Mouse (Mus musculus) CH12.LX (cell line): ENCODE results near the gene Shank3.

Experiments
- CTCF ChIP-seq, 2 experiments: IDR thresholded peaks in 1 of 2; conservative IDR thresholded peaks in 1 of 2; 2 replicates each; pipeline ENCODE4 v1.5.1; 2011 to 2012; ENCODE audit warnings: low read depth in 2 of 2, low read length in 2 of 2, improper control_type of control experiment in 1 of 2, inconsistent platforms in 1 of 2, mild to moderate bottlenecking in 1 of 2, moderate library complexity in 1 of 2
- E2F4 ChIP-seq: IDR thresholded peaks from 2 replicates; pipeline ENCODE4 v1.6.1; 2011; ENCODE audit warnings: low read depth, low read length, improper control_type of control experiment; ENCODE audit not compliant: insufficient replicate concordance
- HCFC1 ChIP-seq: IDR thresholded peaks from 2 replicates; pipeline ENCODE4 v1.6.1; 2012; ENCODE audit warnings: low read depth, mild to moderate bottlenecking, inconsistent platforms, low read length, improper control_type of control experiment
- JUND ChIP-seq: conservative IDR thresholded peaks from 2 replicates; pipeline ENCODE4 v1.6.1; 2011; ENCODE audit warnings: low read depth, low read length, improper control_type of control experiment
- KAT2A ChIP-seq: IDR thresholded peaks from 2 replicates; pipeline ENCODE4 v1.6.1; 2012; ENCODE audit warnings: low read length, improper control_type of control experiment, inconsistent platforms; ENCODE audit not compliant: insufficient replicate concordance
- MAFK ChIP-seq: IDR thresholded peaks from 2 replicates; pipeline ENCODE4 v1.6.1; 2011; ENCODE audit warnings: low read length, improper control_type of control experiment; ENCODE audit not compliant: insufficient replicate concordance
- POLR2A ChIP-seq: IDR thresholded peaks from 2 replicates; pipeline ENCODE4 v1.6.1; 2011; ENCODE audit warnings: low read depth, mild to moderate bottlenecking, improper control_type of control experiment, low read length
- SIN3A ChIP-seq: IDR thresholded peaks from 2 replicates; pipeline ENCODE4 v1.6.1; 2012; ENCODE audit warnings: low read length, improper control_type of control experiment, inconsistent platforms
- SMC3 ChIP-seq: IDR thresholded peaks from 2 replicates; pipeline ENCODE4 v1.6.1; 2011; ENCODE audit warnings: low read depth, low read length, improper control_type of control experiment
- ZKSCAN1 ChIP-seq: IDR thresholded peaks from 2 replicates; pipeline ENCODE4 v1.6.1; 2012; ENCODE audit warnings: low read depth, inconsistent platforms, low read length, improper control_type of control experiment, borderline replicate concordance
- ZNF384 ChIP-seq: IDR thresholded peaks from 2 replicates; pipeline ENCODE4 v1.6.1; 2012; ENCODE audit warnings: low read depth, low read length, improper control_type of control experiment, inconsistent platforms

DNA sequence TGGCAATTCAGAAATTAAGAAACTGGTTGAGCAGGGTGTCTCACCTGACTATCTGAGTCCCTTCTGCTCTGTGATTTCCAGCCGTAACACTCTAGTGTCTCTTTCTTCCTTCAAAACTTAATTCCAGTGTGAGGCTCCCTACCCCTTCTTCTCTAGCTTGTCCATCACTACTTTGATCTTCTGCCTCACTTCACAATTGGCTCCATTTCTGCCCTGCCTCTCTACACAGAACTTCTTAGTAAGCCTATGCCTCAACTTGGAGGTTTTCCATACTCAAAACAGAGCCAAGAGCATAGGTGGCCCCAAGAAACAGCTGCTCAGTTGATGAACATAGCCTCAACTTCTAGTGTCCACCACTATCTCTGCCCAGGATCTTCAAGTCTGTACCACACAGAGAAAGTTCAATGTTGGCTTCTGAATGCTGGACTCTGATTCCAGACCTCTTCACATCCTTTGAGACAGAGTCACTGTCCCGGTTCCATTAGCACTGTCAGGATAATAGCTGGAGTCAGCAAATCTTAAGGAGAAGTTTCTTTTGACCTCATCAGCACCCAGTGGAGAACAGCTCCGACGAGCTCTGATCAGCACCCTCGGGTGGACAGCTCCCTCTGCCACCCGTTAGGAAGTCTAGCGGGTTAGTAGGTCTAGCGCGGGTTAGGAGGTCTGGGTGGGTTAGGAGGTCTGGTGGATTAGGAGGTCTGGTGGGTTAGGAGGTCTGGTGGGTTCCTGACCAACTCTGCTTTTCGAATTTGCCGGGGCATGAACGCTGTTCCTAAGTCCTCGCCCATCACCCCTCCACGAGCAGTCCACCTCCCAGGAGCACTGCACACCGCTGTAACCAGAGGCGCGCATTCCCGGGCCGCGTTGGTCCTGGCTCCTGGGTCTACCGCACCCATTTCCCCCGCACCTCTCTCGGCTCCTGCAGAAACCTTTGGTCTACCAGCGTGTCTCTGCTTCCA is 46.2 kb upstream of the Shank3 start:
- TF ChIP-seq KAT2A (no peak), ZNF384 (no peak), E2F4 (no peak), POLR2A (no peak), JUND (no peak), HCFC1 (no peak), ZKSCAN1 (no peak), MAFK (no peak), SIN3A (0 out of 2 replicates have a peak, but pooled peaks have one; percentile 24), CTCF (conservative IDR thresholded peaks at IDR 0.05 in 1 of 2, IDR thresholded peaks at IDR 0.05 in 1 of 2; ENCODE audit: low read depth in 2 of 2, low read length in 2 of 2) (no peak), SMC3 (no peak)
